Mouse (Mus musculus) olfactory bulb, adult 2 months (tissue): ENCODE measurements around the gene Pi4ka.

ENCODE experiments used
- CTCF ChIP-seq: fragments of 200-500 bp; IDR thresholded peaks from 2 replicates; pipeline ENCODE4 v1.5.1; 2012; ENCODE audit warnings: low read depth, mild to moderate bottlenecking, low read length, moderate library complexity; ENCODE audit not compliant: insufficient read depth
- POLR2A ChIP-seq: fragments of 200-500 bp; IDR thresholded peaks from 2 replicates; pipeline ENCODE4 v1.6.1; 2012; ENCODE audit warnings: mild to moderate bottlenecking, low read depth, low read length, moderate library complexity; ENCODE audit not compliant: insufficient read depth

DNA sequence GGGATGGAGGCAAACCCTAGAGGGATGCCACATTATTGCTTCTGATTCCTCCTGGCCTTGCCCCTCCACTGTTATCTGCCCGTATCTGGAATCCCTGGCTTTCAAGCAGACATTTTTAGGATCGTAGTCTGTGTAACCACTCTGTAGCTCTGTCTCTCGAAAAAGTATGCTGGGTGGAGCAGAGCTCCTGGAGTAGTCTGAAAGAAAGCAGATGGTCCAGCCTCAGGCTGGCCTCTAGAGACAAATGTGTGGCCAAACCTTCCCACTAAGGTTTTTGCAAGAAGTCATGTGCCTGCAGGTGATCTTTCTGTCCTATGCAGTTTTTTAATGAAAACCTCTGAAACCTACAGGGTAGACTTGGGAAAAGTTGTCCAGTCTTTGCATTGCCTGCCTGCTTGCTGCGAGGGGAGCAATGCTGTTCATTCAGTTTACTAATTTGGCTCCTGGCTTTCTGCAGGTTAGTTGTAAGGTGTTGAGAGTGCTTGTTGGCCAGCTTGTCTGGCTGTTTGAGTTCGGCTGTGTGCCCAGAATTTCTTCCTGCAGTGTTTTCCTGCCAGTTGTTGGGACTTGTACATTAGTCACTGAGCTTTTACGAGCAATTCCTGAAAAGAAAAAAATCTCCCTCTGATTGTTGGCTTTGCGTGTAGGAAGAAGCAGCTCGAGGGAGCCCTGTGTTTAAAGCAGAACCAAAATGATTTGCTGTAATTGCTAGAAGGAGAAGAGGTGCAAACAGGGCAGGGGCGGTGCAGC, 171.0 kb downstream of the Pi4ka start:
- no peak for TF ChIP-seq CTCF
- TF ChIP-seq POLR2A = no peak
